Comparison of ENCODE assay signal across 9 mouse cellular contexts in genomic region chr10:127937428-127938010, GRCm38 (mm10). TPM values are rescaled to one million over a fixed set of nuclear protein-coding genes. Genes with fewer than 3 reads are reported as not detected.
A peak's percentile ranks its signal among the peaks of the same experiment; 100 is the strongest.
DNase-seq lines count a peak whose midpoint lies in the region; ATAC-seq and TF ChIP-seq lines count a peak whose summit lies in the region.
"Had no signal": no experiment of that assay in that cellular context is flagged by ENCODE, and none has a peak within 500 bp of the region (broad histone marks: within the 10 kb centered on the region; RNA-seq: fewer than 3 reads in every experiment).

No protein-coding gene starts in this region.

- no peak for ATAC-seq in hindbrain, embryonic 11.5 days (ENCODE audit: low FRiP score)
- ATAC-seq in hindbrain, embryonic 13.5 days (ENCODE audit: low FRiP score), result no peak

- TF ChIP-seq POLR2A in MEL (IDR thresholded peaks at IDR 0.05; ENCODE audit: control insufficient read depth in 1 of 2, insufficient read depth in 1 of 2, low read depth in 1 of 2, low read length in 2 of 2, poor library complexity in 1 of 2), result no peak
- TF ChIP-seq POLR2A in testis, adult 2 months (IDR thresholded peaks at IDR 0.05; ENCODE audit: control insufficient read depth, low read depth, low read length), result no peak

- no peaks in the 10 kb centered on the region for H3K79me2 ChIP-seq in MEL (ENCODE audit: control insufficient read depth, insufficient read depth, low read length, poor library complexity)

- H3K9ac ChIP-seq in hindbrain, embryonic 11.5 days (ENCODE audit: low read depth, low read length), result no peak overlapping the region
- no peak overlapping the region for H3K9ac ChIP-seq in hindbrain, embryonic 13.5 days
- H3K9ac ChIP-seq in MEL (ENCODE audit: control insufficient read depth, low read depth, low read length, poor library complexity, severe bottlenecking), result peak overlapping the region; percentile 51

- H3K4me3 ChIP-seq in hindbrain, embryonic 11.5 days (ENCODE audit: low read depth, low read length), result no peak overlapping the region
- no peak overlapping the region for H3K4me3 ChIP-seq in hindbrain, embryonic 13.5 days
- peak overlapping the region; percentile 14 to 65; a peak in 3 of 4 replicates for H3K4me3 ChIP-seq in MEL (ENCODE audit: control insufficient read depth in 1 of 2, insufficient read depth in 1 of 2, low read depth in 2 of 2, low read length in 2 of 2)
- no peak overlapping the region for H3K4me3 ChIP-seq in testis, adult 2 months (ENCODE audit: control insufficient read depth, low read depth, low read length)
- H3K4me3 ChIP-seq: megakaryocyte, embryonic 14.5 days had no signal

- DNase-seq in hindbrain, embryonic 11.5 days (ENCODE audit: low spot score), result peak; percentile 74
- peak; percentile 76 for DNase-seq in MEL (ENCODE audit: low read depth, low spot score)
- DNase-seq in cerebellum, adult 18-20 months, result peak; percentile 56 to 71
- DNase-seq in gastrocnemius, adult 8-10 months (ENCODE audit: low spot score in 2 of 2), result peak; percentile 14 to 15
- peak; percentile 23 to 68 for DNase-seq in layer of hippocampus, adult 8-10 months (ENCODE audit: low spot score in 2 of 2)
- peak; percentile 66 for DNase-seq in lung, postnatal 25 days (ENCODE audit: low spot score)

- H3K4me1 ChIP-seq in hindbrain, embryonic 11.5 days (replicated peaks; ENCODE audit: control insufficient read depth, insufficient read depth, low read length), result no peaks in the 10 kb centered on the region
- no peaks in the 10 kb centered on the region for H3K4me1 ChIP-seq in hindbrain, embryonic 13.5 days (replicated peaks)
- H3K4me1 ChIP-seq in MEL (ENCODE audit: control insufficient read depth in 1 of 2, insufficient read depth in 2 of 2, low read length in 2 of 2), result peaks cover 0 to 7% of the 10 kb centered on the region in 2 experiments; a peak in 1 of 4 replicates
- peaks cover 2% of the 10 kb centered on the region; the same call in 1 of the 2 replicates for H3K4me1 ChIP-seq in testis, adult 2 months (ENCODE audit: control insufficient read depth, insufficient read depth, low read length)

- no peaks in the 10 kb centered on the region for H3K36me3 ChIP-seq in hindbrain, embryonic 11.5 days (ENCODE audit: control insufficient read depth, insufficient read depth, low read length)
- no peaks in the 10 kb centered on the region for H3K36me3 ChIP-seq in hindbrain, embryonic 13.5 days
- H3K36me3 ChIP-seq in MEL (ENCODE audit: control insufficient read depth in 1 of 2, insufficient read depth in 2 of 2, low read length in 2 of 2), result peaks cover 0 to 3% of the 10 kb centered on the region in 2 experiments; a peak in 1 of 4 replicates
- no peaks in the 10 kb centered on the region for H3K36me3 ChIP-seq in testis, adult 2 months (ENCODE audit: control insufficient read depth, insufficient read depth, low read length)

- no peak overlapping the region for H3K4me2 ChIP-seq in hindbrain, embryonic 11.5 days (replicated peaks; ENCODE audit: low read depth, low read length)
- H3K4me2 ChIP-seq in hindbrain, embryonic 13.5 days, result no peak overlapping the region

- peak; percentile 43 to 80 (median 65) for TF ChIP-seq CTCF in MEL (IDR thresholded peaks at IDR 0.05 in 2 of 3, conservative IDR thresholded peaks at IDR 0.05 in 1 of 3; ENCODE audit: control insufficient read depth in 1 of 3, insufficient read depth in 1 of 3, low read depth in 2 of 3, low read length in 3 of 3, poor library complexity in 1 of 3, severe bottlenecking in 1 of 3)
- TF ChIP-seq CTCF in testis, adult 2 months (IDR thresholded peaks at IDR 0.05; ENCODE audit: control insufficient read depth, insufficient read depth, insufficient replicate concordance, low read depth, low read length), result no peak

- no peaks in the 10 kb centered on the region for H3K27me3 ChIP-seq in hindbrain, embryonic 11.5 days (ENCODE audit: control insufficient read depth, insufficient read depth, low read length)
- no peaks in the 10 kb centered on the region for H3K27me3 ChIP-seq in hindbrain, embryonic 13.5 days
- H3K27me3 ChIP-seq in MEL (ENCODE audit: control insufficient read depth in 1 of 2, insufficient read depth in 2 of 2, low read length in 2 of 2), result peaks cover 0 to 2% of the 10 kb centered on the region in 2 experiments; a peak in 1 of 4 replicates
- H3K27me3 ChIP-seq in testis, adult 2 months (ENCODE audit: control insufficient read depth, insufficient read depth, low read length), result no peaks in the 10 kb centered on the region

- H3K9me3 ChIP-seq in hindbrain, embryonic 11.5 days (ENCODE audit: control insufficient read depth, low read length), result no peaks in the 10 kb centered on the region
- H3K9me3 ChIP-seq in hindbrain, embryonic 13.5 days, result no peaks in the 10 kb centered on the region
- no peaks in the 10 kb centered on the region for H3K9me3 ChIP-seq in MEL (replicated peaks; ENCODE audit: insufficient read depth, low read length)

- TF ChIP-seq EP300 in MEL (IDR thresholded peaks at IDR 0.05; ENCODE audit: low read depth in 1 of 2, low read length in 2 of 2), result no peak

- 12% methylated on average over 2 of the region's 2 CpGs for WGBS in hindbrain, embryonic 11.5 days
- WGBS in hindbrain, embryonic 13.5 days, result 0% methylated on average over 2 of the region's 2 CpGs

- TF ChIP-seq RAD21 in MEL (IDR thresholded peaks at IDR 0.05; ENCODE audit: low read depth, low read length), result peak; percentile 87

- no peak overlapping the region for H3K27ac ChIP-seq in hindbrain, embryonic 11.5 days (ENCODE audit: low read depth, low read length)
- H3K27ac ChIP-seq in hindbrain, embryonic 13.5 days, result no peak overlapping the region
- H3K27ac ChIP-seq in MEL (ENCODE audit: control insufficient read depth, low read depth, low read length), result no peak overlapping the region
- peak overlapping the region; percentile 77 for H3K27ac ChIP-seq in testis, adult 2 months (ENCODE audit: control insufficient read depth, insufficient read depth, low read depth, low read length)

TF ChIP-seq in MEL, 35 proteins besides CTCF, POLR2A, EP300 and RAD21 (continues in another document):
- no peak for TF ChIP-seq TCF12 (IDR thresholded peaks at IDR 0.05; ENCODE audit: low read depth, low read length)
- no peak for TF ChIP-seq GABPA (IDR thresholded peaks at IDR 0.05; ENCODE audit: low read depth, low read length)
- 0 out of 2 replicates have a peak, but pooled peaks have one; percentile 12 for TF ChIP-seq ELF1 (IDR thresholded peaks at IDR 0.05; ENCODE audit: low read depth, low read length)
- 0 out of 2 replicates have a peak, but pooled peaks have one; percentile 32 for TF ChIP-seq MAZ (IDR thresholded peaks at IDR 0.05; ENCODE audit: low read depth, low read length)
- no peak for TF ChIP-seq ETS1 (IDR thresholded peaks at IDR 0.05; ENCODE audit: low read depth, low read length)
- no peak for TF ChIP-seq TBP (IDR thresholded peaks at IDR 0.05; ENCODE audit: low read depth, low read length)
- peak; percentile 98 for TF ChIP-seq JUND (IDR thresholded peaks at IDR 0.05; ENCODE audit: low read depth, low read length)
- TF ChIP-seq MAX (IDR thresholded peaks at IDR 0.05; ENCODE audit: low read length), result no peak
- TF ChIP-seq USF1 (IDR thresholded peaks at IDR 0.05; ENCODE audit: low read depth, low read length), result no peak
- TF ChIP-seq ZMIZ1 (IDR thresholded peaks at IDR 0.05; ENCODE audit: low read depth, low read length), result no peak
- TF ChIP-seq MAFK (IDR thresholded peaks at IDR 0.05; ENCODE audit: borderline replicate concordance, low read depth, low read length), result no peak
- TF ChIP-seq RCOR1 (IDR thresholded peaks at IDR 0.05; ENCODE audit: low read depth, low read length), result no peak
- TF ChIP-seq ZNF384 (IDR thresholded peaks at IDR 0.05; ENCODE audit: low read depth, low read length), result peak; percentile 93
- TF ChIP-seq ZC3H11A (IDR thresholded peaks at IDR 0.05; ENCODE audit: low read depth, low read length), result peak; percentile 91
- TF ChIP-seq UBTF (IDR thresholded peaks at IDR 0.05; ENCODE audit: borderline replicate concordance, insufficient read depth, low read depth, low read length), result no peak
- no peak for TF ChIP-seq KAT2A (conservative IDR thresholded peaks at IDR 0.05; ENCODE audit: low read depth, low read length)
- no peak for TF ChIP-seq POLR2AphosphoS5 (IDR thresholded peaks at IDR 0.05; ENCODE audit: borderline replicate concordance, low read depth, low read length)
- no peak for TF ChIP-seq CHD2 (IDR thresholded peaks at IDR 0.05; ENCODE audit: low read length)
- no peak for TF ChIP-seq MEF2A (IDR thresholded peaks at IDR 0.05; ENCODE audit: extremely low read depth, insufficient replicate concordance, low read depth, low read length, poor library complexity, severe bottlenecking)
- no peak for TF ChIP-seq USF2 (IDR thresholded peaks at IDR 0.05; ENCODE audit: borderline replicate concordance in 1 of 2, insufficient read depth in 1 of 2, low read depth in 1 of 2, low read length in 2 of 2)
- 0 out of 2 replicates have a peak, but pooled peaks have one; percentile 33 for TF ChIP-seq MXI1 (IDR thresholded peaks at IDR 0.05; ENCODE audit: low read depth, low read length)
- TF ChIP-seq ZKSCAN1 (IDR thresholded peaks at IDR 0.05; ENCODE audit: low read depth, low read length), result no peak
- TF ChIP-seq NRF1 (IDR thresholded peaks at IDR 0.05; ENCODE audit: insufficient read depth, low read depth, low read length, poor library complexity, severe bottlenecking), result no peak
- no peak; the same call in 1 of the 2 replicates for TF ChIP-seq SIN3A (IDR thresholded peaks at IDR 0.05; ENCODE audit: low read length)
- TF ChIP-seq POLR2AphosphoS2 (IDR thresholded peaks at IDR 0.05; ENCODE audit: low read length), result no peak

RNA-seq across cellular contexts. Expression of gene Sdr9c7, which starts 39.2 kb away (rescaled TPM):
- not detected in 2 replicates for polyA plus RNA-seq in hindbrain, embryonic 11.5 days (2014; fragmentation: Nextera tagmentation; extraction: Ambion mirVana)
- polyA plus RNA-seq in hindbrain, embryonic 13.5 days (2015; fragmentation: Nextera tagmentation; extraction: Ambion mirVana), result not detected in 2 replicates
- total RNA-seq in MEL (2012; rRNA removed), result not detected in 2 replicates
- not detected for polyA plus RNA-seq in MEL (2012; ENCODE audit: insufficient read depth in 1 of 2, insufficient read length in 2 of 2, low read depth in 1 of 2, low replicate concordance in 2 of 2, missing spikeins in 1 of 2)
- not detected for total RNA-seq in gastrocnemius, adult 8-10 months (2022)
- not detected for total RNA-seq in layer of hippocampus, adult 8-10 months (2022)
- 0.38 and 0.49 TPM in 2 replicates for polyA plus RNA-seq in testis, adult 2 months (2012; rRNA removed)

RNA-seq across cellular contexts. Expression of gene Rdh7, which starts 48.9 kb away (rescaled TPM):
- not detected in 2 replicates for polyA plus RNA-seq in hindbrain, embryonic 11.5 days (2014; fragmentation: Nextera tagmentation; extraction: Ambion mirVana)
- polyA plus RNA-seq in hindbrain, embryonic 13.5 days (2015; fragmentation: Nextera tagmentation; extraction: Ambion mirVana), result not detected in 2 replicates
- total RNA-seq in MEL (2012; rRNA removed), result not detected in 2 replicates
- not detected for polyA plus RNA-seq in MEL (2012; ENCODE audit: insufficient read depth in 1 of 2, insufficient read length in 2 of 2, low read depth in 1 of 2, low replicate concordance in 2 of 2, missing spikeins in 1 of 2)
- total RNA-seq in gastrocnemius, adult 8-10 months (2022), result under 1 TPM in 1 of 4 experiments, not detected in 3; 0.40 TPM
- not detected for total RNA-seq in layer of hippocampus, adult 8-10 months (2022)
- not detected in 2 replicates for polyA plus RNA-seq in testis, adult 2 months (2012; rRNA removed)

Comparison
In these comparisons a context has a peak if more than half of its experiments do, and no peak if none do; other contexts are left out.
1. DNase-seq: peak in every context shown above with its lines; median percentile 76 in MEL; 74 in hindbrain, embryonic 11.5 days; 66 in lung, postnatal 25 days; 64 in cerebellum, adult 18-20 months; 46 in layer of hippocampus, adult 8-10 months; 14 in gastrocnemius, adult 8-10 months.
2. H3K4me3 ChIP-seq: peak in MEL (2 of 2); none in hindbrain, embryonic 11.5 days (single experiment), hindbrain, embryonic 13.5 days (single experiment) and testis, adult 2 months (single experiment).